Mouse (Mus musculus) hindbrain, embryonic 14.5 days (tissue): ENCODE data around the gene Ipcef1. TPM values are rescaled to one million over a fixed set of nuclear protein-coding genes. Genes with fewer than 3 reads are reported as not detected.

Experiments
- ATAC-seq: fragments of 200-750 bp; cut with Nextera tagmentation; 2 replicates; pipeline ENCODE4 v1.8.0; 2017; ENCODE audit warnings: moderate number of reproducible peaks, mild to moderate bottlenecking, moderate TSS enrichment, moderate library complexity; ENCODE audit not compliant: low FRiP score
- DNase-seq: peaks from one replicate; pipeline ENCODE4 v3.0.0-alpha.2; 2015; ENCODE audit warnings: low spot score
- H3K27ac ChIP-seq: fragments of 300-500 bp; sonication (generic); 2 replicates; pipeline ENCODE4 v1.5.1; 2014; ENCODE audit warnings: mild to moderate bottlenecking, moderate library complexity
- H3K27me3 ChIP-seq: fragments of 300-500 bp; sonication (generic); 2 replicates; pipeline ENCODE4 v1.6.1; 2014; ENCODE audit warnings: mild to moderate bottlenecking, low read length, mixed read lengths; ENCODE audit not compliant: control insufficient read depth, insufficient read depth
- H3K36me3 ChIP-seq: fragments of 300-500 bp; sonication (generic); replicated peaks from 2 replicates; pipeline ENCODE4 v1.6.1; 2014; ENCODE audit not compliant: control insufficient read depth, insufficient read depth
- H3K4me1 ChIP-seq: fragments of 300-500 bp; sonication (generic); replicated peaks from 2 replicates; pipeline ENCODE4 v1.6.1; 2014; ENCODE audit warnings: antibody characterized with exemption, low read length, mixed read lengths; ENCODE audit not compliant: control insufficient read depth, insufficient read depth
- H3K4me2 ChIP-seq: fragments of 300-500 bp; sonication (generic); replicated peaks from 2 replicates; pipeline ENCODE4 v1.6.1; 2014; ENCODE audit warnings: mild to moderate bottlenecking, moderate library complexity
- H3K4me3 ChIP-seq: fragments of 300-500 bp; sonication (generic); replicated peaks from 2 replicates; pipeline ENCODE4 v1.5.1; 2014; ENCODE audit warnings: mild to moderate bottlenecking, low read length
- H3K9ac ChIP-seq: fragments of 300-500 bp; sonication (generic); 2 replicates; pipeline ENCODE4 v1.6.1; 2014
- H3K9me3 ChIP-seq: fragments of 300-500 bp; sonication (generic); 2 replicates; pipeline ENCODE4 v1.6.1; 2016; ENCODE audit warnings: low read length; ENCODE audit not compliant: control insufficient read depth
- WGBS: fragments of 180-500 bp; shearing (Covaris S2); extraction: QIAGEN DNeasy Blood & Tissue Kit; methylation state at CpG from one replicate; pipeline ENCODE4 v1.1.7; 2014; 5-methylcytosine and 5-hydroxymethylcytosine counted together
- polyA plus RNA-seq: library from polyadenylated mRNA; unstranded; fragments of >200 nt; fragmentation: Nextera tagmentation; extraction: Ambion mirVana; gene quantifications from 2 replicates; pipeline ENCODE4 v1.2.1, GENCODE M21; 2014

The Ipcef1 gene
- polyA plus RNA-seq, 1 experiment from 2014 or later, result 3.2 TPM

- no peak overlapping the region for H3K4me3 ChIP-seq
- H3K4me1 ChIP-seq, result no peaks in the 10 kb centered on the region
- H3K27ac ChIP-seq, result no peak overlapping the region
- DNase-seq (no peak), ATAC-seq (no peak)
- H3K4me2 ChIP-seq, result no peak overlapping the region
- 96% methylated on average over 2 of the region's 2 CpGs for WGBS
- no peaks in the 10 kb centered on the region for H3K9me3 ChIP-seq
- no peak overlapping the region for H3K9ac ChIP-seq
- H3K36me3 ChIP-seq, result no peaks in the 10 kb centered on the region
- H3K27me3 ChIP-seq, result no peaks in the 10 kb centered on the region
Measured at GRCm38 (mm10) chr10:7069090-7069489, 16.8 kb upstream of the Ipcef1 start.

- no peaks in the 10 kb centered on the region for H3K4me1 ChIP-seq
- WGBS, result 69% methylated on average over 12 of the region's 12 CpGs
- no peak overlapping the region for H3K9ac ChIP-seq
- no peaks in the 10 kb centered on the region for H3K27me3 ChIP-seq
- DNase-seq (no peak), ATAC-seq (no peak)
- no peaks in the 10 kb centered on the region for H3K9me3 ChIP-seq
- H3K36me3 ChIP-seq, result no peaks in the 10 kb centered on the region
- H3K4me3 ChIP-seq, result no peak overlapping the region
- H3K4me2 ChIP-seq, result no peak overlapping the region
- H3K27ac ChIP-seq, result no peak overlapping the region
Measured at GRCm38 (mm10) chr10:7068608-7069007, 16.3 kb upstream of the Ipcef1 start.

- Histone ChIP-seq H3K9me3 (no peaks in the 10 kb centered on the region), H3K4me1 (no peaks in the 10 kb centered on the region), H3K9ac (no peak overlapping the region), H3K4me2 (no peak overlapping the region), H3K27me3 (no peaks in the 10 kb centered on the region), H3K36me3 (no peaks in the 10 kb centered on the region), H3K4me3 (no peak overlapping the region), H3K27ac (no peak overlapping the region)
- whole genome bisulfite sequencing, result 90% methylated on average over 9 of the region's 9 CpGs
- DNase-seq (no peak), ATAC-seq (no peak)
Measured at GRCm38 (mm10) chr10:7063752-7064457, 11.6 kb upstream of the Ipcef1 start.

- no peak overlapping the region for H3K27ac ChIP-seq
- no peaks in the 10 kb centered on the region for H3K4me1 ChIP-seq
- no peak overlapping the region for H3K4me3 ChIP-seq
- 91% methylated on average over 7 of the region's 7 CpGs for WGBS
- H3K4me2 ChIP-seq, result no peak overlapping the region
- H3K27me3 ChIP-seq, result no peaks in the 10 kb centered on the region
- DNase-seq, result no peak
- no peak overlapping the region for H3K9ac ChIP-seq
- ATAC-seq, result no peak
- no peaks in the 10 kb centered on the region for H3K36me3 ChIP-seq
- no peaks in the 10 kb centered on the region for H3K9me3 ChIP-seq
Measured at GRCm38 (mm10) chr10:7062993-7063392, 10.7 kb upstream of the Ipcef1 start.

GRCm38 (mm10) chr10:7060326-7060725 lies 8.0 kb upstream of the Ipcef1 start:
- Histone ChIP-seq H3K9ac (no peak overlapping the region), H3K4me2 (no peak overlapping the region), H3K4me1 (no peaks in the 10 kb centered on the region), H3K9me3 (no peaks in the 10 kb centered on the region), H3K36me3 (no peaks in the 10 kb centered on the region), H3K4me3 (no peak overlapping the region), H3K27me3 (no peaks in the 10 kb centered on the region), H3K27ac (no peak overlapping the region)
- DNase-seq, result no peak
- 44% methylated on average over 5 of the region's 5 CpGs for WGBS
- no peak for ATAC-seq

GRCm38 (mm10) chr10:7057546-7057945 lies 5.3 kb upstream of the Ipcef1 start:
- H3K4me3 ChIP-seq, result no peak overlapping the region
- 87% methylated on average over 1 of the region's 1 CpGs for WGBS
- no peak overlapping the region for H3K27ac ChIP-seq
- DNase-seq (no peak), ATAC-seq (no peak)
- no peaks in the 10 kb centered on the region for H3K27me3 ChIP-seq
- H3K4me1 ChIP-seq, result peaks cover under 1% of the 10 kb centered on the region; the same call in 1 of the 2 replicates
- no peaks in the 10 kb centered on the region for H3K9me3 ChIP-seq
- no peak overlapping the region for H3K4me2 ChIP-seq
- H3K9ac ChIP-seq, result no peak overlapping the region
- H3K36me3 ChIP-seq, result no peaks in the 10 kb centered on the region

- Histone ChIP-seq H3K4me3 (no peak overlapping the region), H3K36me3 (no peaks in the 10 kb centered on the region), H3K4me1 (peaks cover 5% of the 10 kb centered on the region; the same call in 1 of the 2 replicates), H3K27me3 (no peaks in the 10 kb centered on the region), H3K9me3 (no peaks in the 10 kb centered on the region), H3K4me2 (no peak overlapping the region), H3K27ac (no peak overlapping the region), H3K9ac (no peak overlapping the region)
- ATAC-seq (no peak), DNase-seq (no peak)
- WGBS, result 74% methylated on average over 6 of the region's 6 CpGs
Measured at GRCm38 (mm10) chr10:7054560-7055205, 2.4 kb upstream of the Ipcef1 start.

GRCm38 (mm10) chr10:7049901-7050300 lies 2.4 kb downstream of the Ipcef1 start:
- DNase-seq (no peak), ATAC-seq (no peak)
- H3K27me3 ChIP-seq, result no peaks in the 10 kb centered on the region
- H3K36me3 ChIP-seq, result no peaks in the 10 kb centered on the region
- peaks cover 5% of the 10 kb centered on the region; the same call in 1 of the 2 replicates for H3K4me1 ChIP-seq
- no peak overlapping the region for H3K4me3 ChIP-seq
- H3K27ac ChIP-seq, result no peak overlapping the region
- H3K9ac ChIP-seq, result no peak overlapping the region
- H3K4me2 ChIP-seq, result no peak overlapping the region
- no peaks in the 10 kb centered on the region for H3K9me3 ChIP-seq
- 82% methylated on average over 3 of the region's 3 CpGs for WGBS

GRCm38 (mm10) chr10:7047919-7048291 lies 4.4 kb downstream of the Ipcef1 start:
- 80% methylated on average over 2 of the region's 2 CpGs for WGBS
- DNase-seq (no peak), ATAC-seq (no peak)
- Histone ChIP-seq H3K4me2 (no peak overlapping the region), H3K36me3 (no peaks in the 10 kb centered on the region), H3K4me3 (no peak overlapping the region), H3K27ac (no peak overlapping the region), H3K9me3 (no peaks in the 10 kb centered on the region), H3K4me1 (peaks cover 5% of the 10 kb centered on the region; the same call in 1 of the 2 replicates), H3K27me3 (no peaks in the 10 kb centered on the region), H3K9ac (no peak overlapping the region)
